Mouse (Mus musculus) ES-E14 (cell line): ENCODE measurements at regions not wholly inside any gene's neighbourhood (a gene's known extent, or its start where the extent isn't known, plus 50 kb on each side); places are given as distances from the start of the nearest gene placed in this dataset.

ENCODE experiments used
- DNase-seq: peaks from one replicate; pipeline ENCODE4 v3.0.0-alpha.2; 2013; ENCODE audit warnings: low read depth, low spot score
- H3K27ac ChIP-seq: 2 replicates; pipeline ENCODE4 v1.5.1; 2012; ENCODE audit warnings: low read depth, mild to moderate bottlenecking, low read length, moderate library complexity, mixed read lengths; ENCODE audit not compliant: poor library complexity, insufficient read depth, severe bottlenecking
- H3K36me3 ChIP-seq: 2 replicates; pipeline ENCODE4 v1.6.1; 2012; ENCODE audit warnings: mild to moderate bottlenecking, low read length, moderate library complexity, mixed read lengths; ENCODE audit not compliant: control insufficient read depth, poor library complexity, insufficient read depth, severe bottlenecking
- H3K4me1 ChIP-seq, 2 experiments: fragments of 150-350 bp in 1 of 2; sonication (generic) in 1 of 2; 2 replicates each; pipeline ENCODE4 v1.6.1; 2012; ENCODE audit warnings: low read length in 2 of 2, mild to moderate bottlenecking in 1 of 2, mixed read lengths in 1 of 2; ENCODE audit not compliant: control insufficient read depth in 2 of 2, insufficient read depth in 2 of 2, poor library complexity in 1 of 2
- H3K4me3 ChIP-seq, 2 experiments: fragments of 150-350 bp in 1 of 2; sonication (generic) in 1 of 2; 2 replicates each; pipeline ENCODE4 v1.5.1; 2012; ENCODE audit warnings: low read length in 2 of 2, low read depth in 1 of 2, mild to moderate bottlenecking in 1 of 2, mixed read lengths in 1 of 2; ENCODE audit not compliant: insufficient read depth in 1 of 2, poor library complexity in 1 of 2, severe bottlenecking in 1 of 2
- H3K9ac ChIP-seq: 2 replicates; pipeline ENCODE4 v1.6.1; 2012; ENCODE audit warnings: low read depth, mild to moderate bottlenecking, low read length, mixed read lengths; ENCODE audit not compliant: poor library complexity, insufficient read depth, severe bottlenecking
- H3K9me3 ChIP-seq: fragments of 150-350 bp; sonication (generic); 2 replicates; pipeline ENCODE4 v1.6.1; 2012; ENCODE audit warnings: low read depth, mild to moderate bottlenecking, low read length; ENCODE audit not compliant: control insufficient read depth, insufficient read depth
- CHD2 ChIP-seq: IDR thresholded peaks from 2 replicates; pipeline ENCODE4 v1.6.1; 2014; ENCODE audit warnings: mild to moderate bottlenecking, low read depth, low read length, inconsistent platforms
- HCFC1 ChIP-seq: IDR thresholded peaks from 2 replicates; pipeline ENCODE4 v1.6.1; 2012; ENCODE audit warnings: low read length, inconsistent platforms, borderline replicate concordance; ENCODE audit not compliant: insufficient read depth
- MAFK ChIP-seq: IDR thresholded peaks from 2 replicates; pipeline ENCODE4 v1.6.1; 2014; ENCODE audit warnings: mild to moderate bottlenecking, low read depth, low read length, inconsistent platforms; ENCODE audit not compliant: insufficient read depth
- ZC3H11A ChIP-seq: IDR thresholded peaks from 2 replicates; pipeline ENCODE4 v1.6.1; 2012; ENCODE audit warnings: low read depth, mild to moderate bottlenecking, inconsistent platforms, low read length, borderline replicate concordance
- ZNF384 ChIP-seq: IDR thresholded peaks from 2 replicates; pipeline ENCODE4 v1.6.1; 2012; ENCODE audit warnings: low read depth, low read length, inconsistent platforms
- in situ Hi-C, 2 experiments: fragments of 600-800 bp; cut with MboI; formaldehyde crosslinking; loops; one replicate each; pipeline ENCODE4 v1.15.1; 2025; ENCODE audit warnings: low sequenced_read_pairs in 2 of 2, inconsistent platforms in 1 of 2; ENCODE audit not compliant: unreplicated experiment in 2 of 2

DNA sequence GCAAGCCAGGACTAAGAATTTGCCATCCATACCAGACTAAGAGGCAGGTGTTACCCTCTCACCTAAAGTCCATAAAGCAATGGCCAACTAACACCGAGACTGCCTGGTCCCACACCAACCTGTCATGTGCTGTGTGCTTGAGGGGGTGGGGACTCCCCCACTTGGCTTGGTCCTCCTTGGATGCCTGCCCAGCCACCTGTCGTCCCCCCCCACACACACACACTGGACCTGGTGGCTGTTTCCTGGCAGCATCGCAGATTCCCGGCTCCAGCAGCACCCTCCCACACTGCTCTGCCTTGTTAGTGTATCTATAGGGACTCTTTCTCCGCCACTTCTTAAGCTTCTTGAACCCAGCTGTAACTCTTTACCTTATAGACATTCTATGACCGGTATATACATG lies 325.7 kb upstream of the Rtl1 start:
- in situ Hi-C loops = no loop called here
- DNase-seq = no peak
- Histone ChIP-seq H3K36me3 (no peaks in the 10 kb centered on the region), H3K9ac (no peak overlapping the region), H3K27ac (no peak overlapping the region), H3K9me3 (no peaks in the 10 kb centered on the region), H3K4me3 (no peak overlapping the region), H3K4me1 (peaks cover 1 to 8% of the 10 kb centered on the region in 2 experiments; a peak in 2 of 4 replicates)
- TF ChIP-seq HCFC1 (no peak), CHD2 (no peak), ZNF384 (no peak), ZC3H11A (no peak)

DNA sequence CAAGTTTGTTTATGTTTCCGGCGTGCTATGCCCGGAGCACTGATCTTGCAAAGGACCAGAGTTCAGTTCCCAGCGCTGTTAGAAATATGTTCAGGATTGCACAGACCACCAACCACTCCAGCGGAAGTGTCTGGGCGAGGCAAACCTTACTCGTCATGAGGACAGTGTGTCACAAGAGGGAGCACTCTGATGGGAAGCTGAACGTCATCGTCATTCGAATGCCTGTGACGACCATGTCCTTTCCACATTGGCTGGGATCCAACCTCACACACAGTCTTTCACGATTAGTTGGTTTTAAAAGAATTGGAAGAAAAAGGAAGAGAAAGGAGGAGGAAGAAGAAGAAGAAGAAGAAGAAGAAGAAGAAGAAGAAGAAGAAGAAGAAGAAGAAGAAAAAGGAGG lies 326.5 kb upstream of the Rtl1 start:
- Histone ChIP-seq H3K36me3 (no peaks in the 10 kb centered on the region), H3K9me3 (no peaks in the 10 kb centered on the region), H3K27ac (no peak overlapping the region), H3K9ac (no peak overlapping the region), H3K4me1 (peaks cover 1 to 6% of the 10 kb centered on the region in 2 experiments; a peak in 2 of 4 replicates), H3K4me3 (no peak overlapping the region)
- no peak for TF ChIP-seq CHD2
- TF ChIP-seq ZNF384 = no peak
- TF ChIP-seq HCFC1 = no peak
- no peak for TF ChIP-seq ZC3H11A
- TF ChIP-seq MAFK = no peak
- DNase-seq = no peak
- in situ Hi-C loops = no loop called here

- in situ Hi-C loops = no loop called here
- H3K9ac ChIP-seq = no peak overlapping the region
- H3K4me3 ChIP-seq = no peak overlapping the region
- peaks cover 9 to 33% of the 10 kb centered on the region in 2 experiments for H3K4me1 ChIP-seq
- no peak overlapping the region for H3K27ac ChIP-seq
- TF ChIP-seq HCFC1 = no peak
- TF ChIP-seq CHD2 = no peak
- no peak for TF ChIP-seq ZNF384
- no peak for TF ChIP-seq ZC3H11A
- TF ChIP-seq MAFK = no peak
- no peak for DNase-seq
- H3K9me3 ChIP-seq = no peaks in the 10 kb centered on the region
- H3K36me3 ChIP-seq = no peaks in the 10 kb centered on the region
These were observed 332.7 kb upstream of the Dio3 start for GRCm38 (mm10) chr12:109946179-109946578.

GRCm38 (mm10) chr12:109946936-109947335 lies 331.9 kb upstream of the Dio3 start:
- TF ChIP-seq HCFC1 = no peak
- peak; percentile 73 for DNase-seq
- H3K9ac ChIP-seq = peak overlapping the region; percentile 71; the same call in 1 of the 2 replicates
- no peaks in the 10 kb centered on the region for H3K36me3 ChIP-seq
- peak overlapping the region; percentile 99; the same call in 1 of the 2 replicates for H3K27ac ChIP-seq
- peaks cover 9 to 39% of the 10 kb centered on the region in 2 experiments for H3K4me1 ChIP-seq
- no peaks in the 10 kb centered on the region for H3K9me3 ChIP-seq
- in situ Hi-C loops = no loop called here
- H3K4me3 ChIP-seq = peak overlapping the region; percentile 68 to 71

DNA sequence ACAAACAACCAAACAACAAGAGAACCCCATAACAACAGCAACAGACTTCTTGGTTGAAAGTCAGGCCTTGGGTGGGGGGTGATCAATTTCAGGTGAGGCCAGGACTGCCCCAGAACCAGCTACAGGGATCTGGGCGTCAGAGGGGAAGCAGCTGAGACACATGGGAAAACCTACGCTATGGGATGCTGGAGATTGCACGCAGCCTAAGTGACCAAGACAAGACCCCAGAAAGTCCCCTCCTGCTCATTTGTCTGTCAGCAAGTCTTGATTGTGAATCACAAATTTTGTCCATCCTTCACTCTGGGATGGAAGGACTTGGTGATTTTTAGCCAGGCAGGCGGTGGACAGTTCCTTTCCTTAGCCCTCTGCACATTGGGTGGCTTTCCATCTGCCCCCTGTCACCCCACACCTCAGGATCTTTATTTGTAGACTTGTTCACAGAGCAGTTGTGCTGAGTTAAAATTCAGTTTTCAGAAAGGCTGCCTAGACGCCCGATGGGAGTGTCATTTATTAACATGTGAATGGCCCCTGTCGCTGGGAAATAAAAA lies 330.9 kb upstream of the Dio3 start:
- no peak for DNase-seq
- Histone ChIP-seq H3K4me1 (peaks cover 9 to 45% of the 10 kb centered on the region in 2 experiments), H3K27ac (peak overlapping the region; percentile 99), H3K9ac (peak overlapping the region; percentile 60), H3K4me3 (peak overlapping the region; percentile 68 to 71; a peak in 3 of 4 replicates), H3K9me3 (no peaks in the 10 kb centered on the region), H3K36me3 (no peaks in the 10 kb centered on the region)
- TF ChIP-seq HCFC1 (no peak), CHD2 (no peak; the same call in 1 of the 2 replicates), ZC3H11A (no peak), MAFK (no peak), ZNF384 (no peak)
- in situ Hi-C loops = no loop called here
